Mouse (Mus musculus): Measurements from ENCODE around the gene Tut1. TPM values are rescaled to one million over a fixed set of nuclear protein-coding genes. Genes with fewer than 3 reads are reported as not detected.

Gene Tut1
- 24.9 TPM for polyA plus RNA-seq (2012; fragmentation: generic; extraction: Trizol)

DNA sequence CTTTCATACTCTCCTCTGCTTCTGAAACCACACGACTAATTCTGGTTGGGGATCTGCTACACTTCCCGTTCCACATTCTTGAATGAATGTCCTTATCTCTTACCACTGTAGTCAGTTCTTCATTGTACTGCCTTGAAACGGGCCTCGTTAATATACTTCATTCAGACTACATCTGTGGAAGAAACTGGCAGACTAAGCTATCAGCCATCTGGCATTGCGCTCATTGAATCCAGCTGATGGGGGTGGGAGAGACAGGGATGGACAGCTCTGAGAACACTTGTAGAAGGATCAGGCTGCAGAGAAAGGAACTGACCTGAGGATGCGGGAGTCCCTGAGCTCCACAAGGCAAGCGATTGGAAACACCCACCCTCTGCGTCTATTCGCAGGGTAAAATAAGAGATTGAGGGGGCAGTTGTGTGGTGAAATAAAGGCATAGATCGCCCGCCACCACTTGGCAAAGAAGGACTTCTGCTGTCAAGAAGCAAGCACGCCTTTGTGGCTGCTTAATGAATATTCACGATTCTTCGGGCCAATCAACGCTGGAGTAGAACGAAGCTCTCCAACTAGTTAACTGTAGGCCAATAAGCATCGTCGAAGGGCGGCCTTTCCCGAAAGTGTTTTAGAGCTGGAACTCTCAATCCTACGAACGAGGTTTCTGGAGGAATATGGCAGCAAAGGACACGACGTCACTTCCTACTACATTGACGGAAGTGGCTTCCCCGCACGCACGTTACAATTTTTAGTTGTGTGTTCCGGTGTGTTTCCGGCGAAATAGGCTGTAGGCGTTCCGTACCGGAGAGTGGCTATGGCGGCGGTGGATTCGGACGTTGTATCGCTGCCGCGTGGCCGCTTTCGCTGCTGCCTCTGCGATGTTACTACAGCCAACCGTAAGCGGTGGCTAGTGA is at the start of gene Tut1:
Gene Tut1 (plus strand): TSS at position 713 of the 905 bp plus-strand sequence.
- Histone ChIP-seq H3K36me3 (ENCODE audit: control insufficient read depth, insufficient read depth) (peaks cover 39% of the 10 kb centered on the region), H3K27me3 (ENCODE audit: control insufficient read depth, insufficient read depth, insufficient read length) (no peaks in the 10 kb centered on the region), H3K79me2 (ENCODE audit: control insufficient read depth, insufficient read depth) (peaks cover 34% of the 10 kb centered on the region), H3K4me3 (peak within 1 kb of the TSS; percentile 80), H3K4me2 (ENCODE audit: low read depth) (peak within 1 kb of the TSS; percentile 96), H3ac (ENCODE audit: control insufficient read depth, insufficient read length) (peak within 1 kb of the TSS; percentile 41)
- TF ChIP-seq MYOD1 (IDR thresholded peaks at IDR 0.05; ENCODE audit: control insufficient read depth in 1 of 3, insufficient read length in 2 of 3, low read depth in 2 of 3) (peak in 1 of 3 experiments; percentile 12), POLR2A (IDR thresholded peaks at IDR 0.05; ENCODE audit: insufficient read length, low read depth) (peak; percentile 84), MAX (IDR thresholded peaks at IDR 0.05; ENCODE audit: low read depth) (no peak), POLR2AphosphoS2 (IDR thresholded peaks at IDR 0.05; ENCODE audit: insufficient read length, low read depth) (peak; percentile 89)

GRCm38 (mm10) chr19:8908531-8908930 is 45.1 kb upstream of the Tut1 start:
- Histone ChIP-seq H3ac (ENCODE audit: control insufficient read depth, insufficient read length) (no peak overlapping the region), H3K4me2 (ENCODE audit: low read depth) (no peak overlapping the region), H3K27me3 (ENCODE audit: control insufficient read depth, insufficient read depth, insufficient read length) (no peaks in the 10 kb centered on the region), H3K79me2 (ENCODE audit: control insufficient read depth, insufficient read depth) (no peaks in the 10 kb centered on the region), H3K4me3 (no peak overlapping the region), H3K36me3 (ENCODE audit: control insufficient read depth, insufficient read depth) (peaks cover 67% of the 10 kb centered on the region)
- TF ChIP-seq TCF3 (IDR thresholded peaks at IDR 0.05; ENCODE audit: insufficient read length, low read depth) (no peak), POLR2A (IDR thresholded peaks at IDR 0.05; ENCODE audit: insufficient read length, low read depth) (no peak), MYOD1 (IDR thresholded peaks at IDR 0.05; ENCODE audit: control insufficient read depth in 1 of 3, insufficient read length in 2 of 3, low read depth in 2 of 3) (no peak), SRF (IDR thresholded peaks at IDR 0.05; ENCODE audit: control insufficient read depth, insufficient read length, low read depth) (no peak), USF1 (IDR thresholded peaks at IDR 0.05; ENCODE audit: low read depth) (no peak), MYOG (IDR thresholded peaks at IDR 0.05; ENCODE audit: control insufficient read depth in 1 of 3, insufficient read depth in 1 of 3, insufficient read length in 2 of 3, low read depth in 2 of 3) (no peak), E2F4 (IDR thresholded peaks at IDR 0.05; ENCODE audit: insufficient read depth) (no peak), CEBPB (IDR thresholded peaks at IDR 0.05; ENCODE audit: insufficient read depth, poor library complexity, severe bottlenecking) (no peak), TCF12 (IDR thresholded peaks at IDR 0.05; ENCODE audit: insufficient read depth, poor library complexity, severe bottlenecking) (no peak), POLR2AphosphoS2 (IDR thresholded peaks at IDR 0.05; ENCODE audit: insufficient read length, low read depth) (no peak), REST (IDR thresholded peaks at IDR 0.05; ENCODE audit: insufficient read depth, insufficient read length) (no peak), MAX (IDR thresholded peaks at IDR 0.05; ENCODE audit: low read depth) (no peak)

- H3ac ChIP-seq (ENCODE audit: control insufficient read depth, insufficient read length) = no peak overlapping the region
- no peak for TF ChIP-seq MAX (IDR thresholded peaks at IDR 0.05; ENCODE audit: low read depth)
- no peak for TF ChIP-seq E2F4 (IDR thresholded peaks at IDR 0.05; ENCODE audit: insufficient read depth)
- TF ChIP-seq REST (IDR thresholded peaks at IDR 0.05; ENCODE audit: insufficient read depth, insufficient read length) = no peak
- no peak for TF ChIP-seq USF1 (IDR thresholded peaks at IDR 0.05; ENCODE audit: low read depth)
- no peak for TF ChIP-seq POLR2AphosphoS2 (IDR thresholded peaks at IDR 0.05; ENCODE audit: insufficient read length, low read depth)
- TF ChIP-seq SRF (IDR thresholded peaks at IDR 0.05; ENCODE audit: control insufficient read depth, insufficient read length, low read depth) = no peak
- no peak for TF ChIP-seq MYOD1 (IDR thresholded peaks at IDR 0.05; ENCODE audit: control insufficient read depth in 1 of 3, insufficient read length in 2 of 3, low read depth in 2 of 3)
- TF ChIP-seq MYOG (IDR thresholded peaks at IDR 0.05; ENCODE audit: control insufficient read depth in 1 of 3, insufficient read depth in 1 of 3, insufficient read length in 2 of 3, low read depth in 2 of 3) = no peak
- TF ChIP-seq CEBPB (IDR thresholded peaks at IDR 0.05; ENCODE audit: insufficient read depth, poor library complexity, severe bottlenecking) = no peak
- TF ChIP-seq TCF12 (IDR thresholded peaks at IDR 0.05; ENCODE audit: insufficient read depth, poor library complexity, severe bottlenecking) = no peak
- no peak for TF ChIP-seq POLR2A (IDR thresholded peaks at IDR 0.05; ENCODE audit: insufficient read length, low read depth)
- no peak for TF ChIP-seq TCF3 (IDR thresholded peaks at IDR 0.05; ENCODE audit: insufficient read length, low read depth)
- H3K4me2 ChIP-seq (ENCODE audit: low read depth) = no peak overlapping the region
- H3K27me3 ChIP-seq (ENCODE audit: control insufficient read depth, insufficient read depth, insufficient read length) = no peaks in the 10 kb centered on the region
- H3K79me2 ChIP-seq (ENCODE audit: control insufficient read depth, insufficient read depth) = no peaks in the 10 kb centered on the region
- H3K4me3 ChIP-seq = no peak overlapping the region
- H3K36me3 ChIP-seq (ENCODE audit: control insufficient read depth, insufficient read depth) = peaks cover 78% of the 10 kb centered on the region
Measured at GRCm38 (mm10) chr19:8911810-8912209, 41.8 kb upstream of the Tut1 start.

- H3K36me3 ChIP-seq (ENCODE audit: control insufficient read depth, insufficient read depth) = peaks cover 68% of the 10 kb centered on the region
- no peak overlapping the region for H3K4me2 ChIP-seq (ENCODE audit: low read depth)
Measured at GRCm38 (mm10) chr19:8914212-8914611, 39.4 kb upstream of the Tut1 start.

DNA sequence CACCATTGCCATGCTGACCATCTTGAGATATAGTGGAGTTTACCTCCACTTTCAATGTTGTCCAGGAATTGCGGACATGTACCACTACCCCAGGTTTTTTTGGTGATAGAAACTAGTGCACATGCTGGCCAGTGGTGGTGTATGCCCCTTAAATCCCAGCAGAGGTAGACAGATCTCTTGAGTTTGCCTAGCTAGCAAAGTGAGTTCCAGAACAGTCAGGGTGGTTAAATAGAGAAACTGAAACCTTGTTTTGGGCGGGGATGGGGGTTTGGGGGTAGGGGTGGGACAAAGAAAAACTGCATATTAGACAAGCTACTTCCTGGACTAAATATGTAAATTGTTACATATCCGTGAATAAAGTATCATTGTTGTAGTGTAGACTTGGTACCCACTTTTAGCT is 34.6 kb upstream of the Tut1 start:
- Histone ChIP-seq H3ac (ENCODE audit: control insufficient read depth, insufficient read length) (no peak overlapping the region), H3K4me2 (ENCODE audit: low read depth) (no peak overlapping the region), H3K36me3 (ENCODE audit: control insufficient read depth, insufficient read depth) (peaks cover 32% of the 10 kb centered on the region), H3K79me2 (ENCODE audit: control insufficient read depth, insufficient read depth) (peaks cover 34% of the 10 kb centered on the region), H3K27me3 (ENCODE audit: control insufficient read depth, insufficient read depth, insufficient read length) (no peaks in the 10 kb centered on the region), H3K4me3 (no peak overlapping the region)
- TF ChIP-seq REST (IDR thresholded peaks at IDR 0.05; ENCODE audit: insufficient read depth, insufficient read length) (no peak), SRF (IDR thresholded peaks at IDR 0.05; ENCODE audit: control insufficient read depth, insufficient read length, low read depth) (no peak), MYOD1 (IDR thresholded peaks at IDR 0.05; ENCODE audit: control insufficient read depth in 1 of 3, insufficient read length in 2 of 3, low read depth in 2 of 3) (no peak), TCF3 (IDR thresholded peaks at IDR 0.05; ENCODE audit: insufficient read length, low read depth) (no peak), POLR2AphosphoS2 (IDR thresholded peaks at IDR 0.05; ENCODE audit: insufficient read length, low read depth) (no peak), MYOG (IDR thresholded peaks at IDR 0.05; ENCODE audit: control insufficient read depth in 1 of 3, insufficient read depth in 1 of 3, insufficient read length in 2 of 3, low read depth in 2 of 3) (no peak), CEBPB (IDR thresholded peaks at IDR 0.05; ENCODE audit: insufficient read depth, poor library complexity, severe bottlenecking) (no peak), TCF12 (IDR thresholded peaks at IDR 0.05; ENCODE audit: insufficient read depth, poor library complexity, severe bottlenecking) (no peak), USF1 (IDR thresholded peaks at IDR 0.05; ENCODE audit: low read depth) (no peak), E2F4 (IDR thresholded peaks at IDR 0.05; ENCODE audit: insufficient read depth) (no peak), MAX (IDR thresholded peaks at IDR 0.05; ENCODE audit: low read depth) (no peak), POLR2A (IDR thresholded peaks at IDR 0.05; ENCODE audit: insufficient read length, low read depth) (no peak)

More at GRCm38 (mm10) chr19:8914212-8914611, 39.4 kb upstream of the Tut1 start:
- no peak for TF ChIP-seq MAX (IDR thresholded peaks at IDR 0.05; ENCODE audit: low read depth)
- no peak for TF ChIP-seq CEBPB (IDR thresholded peaks at IDR 0.05; ENCODE audit: insufficient read depth, poor library complexity, severe bottlenecking)
- no peak for TF ChIP-seq POLR2A (IDR thresholded peaks at IDR 0.05; ENCODE audit: insufficient read length, low read depth)
- Histone ChIP-seq H3K79me2 (ENCODE audit: control insufficient read depth, insufficient read depth) (no peaks in the 10 kb centered on the region), H3K4me3 (no peak overlapping the region), H3K27me3 (ENCODE audit: control insufficient read depth, insufficient read depth, insufficient read length) (no peaks in the 10 kb centered on the region), H3ac (ENCODE audit: control insufficient read depth, insufficient read length) (no peak overlapping the region)
